Mouse (Mus musculus) kidney, adult 11 months (tissue): ENCODE measurements around the gene Maneal.

Experiments used
- DNase-seq: peaks from one replicate; pipeline ENCODE4 v3.0.0; 2022

Gene Maneal

DNA sequence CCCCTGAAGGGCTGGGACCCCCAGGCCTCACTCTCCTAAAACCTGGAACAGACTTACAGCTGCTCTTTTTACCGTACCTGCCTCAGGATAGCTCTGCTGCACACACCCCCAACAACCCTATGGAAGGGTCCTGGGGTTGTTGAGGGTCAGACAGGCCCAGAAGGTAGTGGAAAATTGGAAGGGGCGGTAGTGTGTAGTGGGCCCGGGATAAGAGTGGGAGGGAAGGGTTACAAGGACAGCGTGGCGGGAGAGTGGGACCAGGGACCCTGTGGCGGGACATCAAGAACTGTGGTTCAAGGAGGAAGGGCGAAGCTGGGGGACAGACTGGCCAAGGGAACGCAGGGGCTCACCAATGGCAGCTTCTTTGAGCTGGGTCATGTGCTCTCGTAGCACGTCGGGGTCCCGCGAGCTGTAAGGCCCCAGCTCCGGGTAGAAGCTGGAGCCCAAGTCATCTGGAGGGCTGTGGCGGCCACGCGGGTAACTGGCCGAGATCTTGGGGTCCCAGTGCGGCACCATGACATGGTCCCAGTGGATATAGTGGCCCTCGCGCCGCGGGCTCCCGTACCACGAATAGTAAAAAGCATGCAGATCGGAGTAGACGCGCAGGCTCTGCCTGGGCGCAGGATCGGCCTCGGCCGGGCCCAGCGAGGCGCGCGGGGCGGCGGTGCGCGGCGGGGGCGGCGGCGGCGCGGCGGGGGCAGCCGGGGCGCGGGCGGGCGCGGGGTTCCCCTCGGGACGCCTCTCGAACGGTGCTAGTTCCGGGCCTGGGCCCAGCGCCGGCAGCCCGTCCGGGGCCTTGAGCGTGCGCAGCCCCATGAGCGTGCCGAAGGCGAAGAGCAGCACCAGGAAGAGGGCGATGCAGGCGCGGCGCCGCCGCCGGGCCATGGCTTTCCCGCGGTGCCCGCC lies at the start of gene Maneal:
Gene Maneal, minus strand, starts transcription at position 889 of the 906 bp plus-strand sequence.
- no peak for DNase-seq

- no peak for DNase-seq
These were observed 44.2 kb upstream of the Maneal start for GRCm38 (mm10) chr4:124905971-124906822.

- DNase-seq: no peak
These were observed 43.4 kb upstream of the Maneal start for GRCm38 (mm10) chr4:124905417-124905816.

- DNase-seq: no peak
These were observed 37.9 kb upstream of the Maneal start for GRCm38 (mm10) chr4:124899906-124900305.

GRCm38 (mm10) chr4:124898428-124898827 lies 36.5 kb upstream of the Maneal start:
- DNase-seq: no peak

DNA sequence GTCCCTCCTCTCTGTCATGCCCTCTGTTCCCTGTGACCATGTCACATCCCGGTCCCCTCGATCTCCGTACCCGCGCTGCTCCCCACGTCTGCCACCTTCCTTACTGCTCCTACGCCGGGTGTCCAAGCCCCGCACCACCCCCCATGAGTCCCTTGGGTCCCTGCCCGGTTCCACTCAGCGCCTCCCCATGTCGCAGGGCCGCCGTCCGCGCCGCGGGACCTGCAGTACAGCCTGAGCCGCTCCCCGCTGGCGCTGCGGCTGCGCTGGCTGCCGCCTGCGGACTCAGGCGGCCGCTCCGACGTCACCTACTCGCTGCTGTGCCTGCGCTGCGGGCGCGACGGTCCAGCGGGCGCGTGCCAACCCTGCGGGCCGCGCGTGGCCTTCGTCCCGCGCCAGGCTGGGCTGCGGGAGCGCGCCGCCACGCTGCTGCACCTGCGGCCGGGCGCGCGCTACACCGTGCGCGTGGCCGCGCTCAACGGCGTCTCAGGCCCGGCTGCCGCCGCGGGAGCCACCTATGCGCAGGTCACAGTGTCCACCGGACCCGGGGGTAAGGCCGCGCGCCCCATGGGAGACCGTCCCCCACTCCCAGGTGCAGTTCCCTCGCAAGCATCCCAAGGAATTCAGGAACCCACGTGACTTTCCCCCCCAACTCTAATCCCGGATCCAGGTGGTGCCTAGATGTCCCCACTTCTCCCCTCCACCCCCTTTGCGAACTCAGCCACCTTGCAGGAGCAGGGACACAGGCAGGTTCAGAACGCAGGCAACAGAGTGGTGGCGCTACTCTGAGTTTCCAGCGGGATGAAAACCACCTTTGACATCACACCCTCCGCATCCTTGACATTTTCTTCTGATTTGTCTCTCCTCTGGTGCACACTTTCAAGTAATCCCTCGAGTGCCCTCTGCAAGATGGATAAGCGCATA lies 32.8 kb upstream of the Maneal start:
- DNase-seq: no peak

- no peak for DNase-seq
These were observed 31.8 kb upstream of the Maneal start for GRCm38 (mm10) chr4:124893769-124894168.

DNA sequence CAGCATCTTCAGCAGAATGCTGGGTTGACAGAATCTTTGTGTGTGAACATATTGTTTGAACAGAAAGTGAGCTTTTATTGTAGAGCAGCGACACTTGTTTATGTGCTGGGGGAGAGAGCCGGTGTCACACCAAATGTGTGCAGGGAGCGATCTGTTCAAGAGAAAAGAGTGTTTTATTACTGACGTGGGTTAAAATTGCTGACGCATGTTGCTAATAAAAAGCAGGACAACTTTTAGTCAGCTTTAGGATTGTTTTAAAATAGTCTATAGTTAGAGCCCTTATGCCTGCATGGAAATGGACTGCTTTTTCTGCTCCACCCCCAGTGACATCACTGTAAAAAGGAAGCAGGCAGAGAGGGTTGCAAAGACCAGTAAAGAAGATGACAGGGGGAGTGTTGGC lies 28.9 kb upstream of the Maneal start:
- no peak for DNase-seq

DNA sequence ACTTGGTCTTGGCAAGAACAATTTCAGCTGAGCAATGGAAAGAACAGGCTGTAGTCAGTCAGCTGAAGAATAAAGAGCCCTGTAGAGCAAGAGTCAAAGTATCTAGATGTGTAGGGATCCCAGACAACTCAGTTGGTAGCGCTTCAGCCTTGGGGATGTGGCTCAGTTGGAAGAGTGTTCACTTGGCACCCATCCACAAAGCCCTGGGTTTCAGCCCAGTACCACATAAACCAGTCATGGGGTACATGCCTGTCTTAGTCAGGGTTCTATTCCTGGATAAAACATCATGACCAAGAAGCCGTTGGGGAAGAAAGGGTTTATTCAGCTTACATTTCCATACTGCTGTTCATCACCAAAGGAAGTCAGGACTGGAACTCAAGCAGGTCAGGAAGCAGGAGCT lies 28.0 kb upstream of the Maneal start:
- DNase-seq: no peak

DNA sequence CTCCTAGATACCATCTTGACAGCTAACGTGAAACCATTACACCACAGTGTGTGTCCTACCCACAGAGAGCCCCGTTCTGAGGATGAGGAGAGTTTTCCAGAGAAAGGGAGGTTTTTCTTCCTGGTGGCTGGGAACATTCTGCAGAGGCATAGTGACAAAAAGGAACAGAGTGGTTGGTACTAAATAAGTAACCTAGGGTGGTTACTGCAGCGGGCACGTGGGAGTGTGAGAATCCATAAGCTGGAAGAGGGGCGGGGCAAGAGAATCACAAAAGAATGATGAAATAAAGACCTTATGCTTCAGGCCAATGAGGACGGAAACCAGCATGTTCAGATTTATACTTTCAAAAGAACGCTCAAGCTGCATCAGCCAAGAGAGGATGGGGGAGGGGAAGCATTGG lies 26.7 kb upstream of the Maneal start:
- DNase-seq: no peak

- DNase-seq: no peak
These were observed 20.3 kb upstream of the Maneal start for GRCm38 (mm10) chr4:124882151-124882729.

- DNase-seq: no peak
These were observed 19.5 kb upstream of the Maneal start for GRCm38 (mm10) chr4:124881341-124881908.

DNA sequence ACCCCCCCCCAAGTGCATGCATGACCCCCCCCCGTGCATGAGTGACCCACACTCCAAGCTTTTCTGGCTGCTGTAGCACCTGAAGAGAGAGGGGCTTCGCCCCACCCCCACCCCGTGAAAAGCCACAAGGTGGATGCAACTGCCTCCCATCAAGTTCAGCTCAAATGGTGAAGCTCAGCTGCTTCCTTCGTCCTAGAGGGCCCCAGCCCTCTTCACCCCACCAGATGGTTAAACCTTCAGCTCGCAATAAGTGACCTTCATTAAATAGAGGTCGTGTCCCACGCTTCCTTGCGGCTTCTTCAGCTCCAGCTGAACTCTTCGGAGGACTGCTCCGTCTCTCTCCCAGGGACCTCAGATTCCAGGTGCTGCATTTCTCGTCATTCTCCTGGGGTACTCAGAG lies 18.6 kb upstream of the Maneal start, which contains the start of gene Epha10:
Gene Epha10, plus strand, starts transcription at position 301 of the 400 bp plus-strand sequence.
- no peak for DNase-seq

DNA sequence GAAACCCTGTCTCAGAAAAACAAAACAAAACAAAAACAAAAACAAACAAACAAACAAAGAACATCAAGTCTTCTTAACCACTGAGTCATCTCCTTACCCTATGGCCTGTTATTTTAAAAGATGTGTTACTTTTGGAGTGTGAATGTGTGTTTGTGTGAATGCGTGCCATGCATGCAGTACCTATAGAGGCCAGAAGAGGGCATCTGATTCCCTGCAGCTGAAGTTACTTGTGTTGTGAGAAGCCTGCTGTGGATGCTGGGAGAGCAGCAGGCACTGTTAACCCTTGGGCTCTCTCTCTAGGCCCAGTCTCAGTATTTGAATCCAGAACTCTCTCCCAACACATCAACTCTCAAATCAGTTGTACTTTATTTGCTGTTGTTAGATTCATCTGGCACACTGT lies 10.7 kb upstream of the Maneal start:
- DNase-seq: no peak

GRCm38 (mm10) chr4:124860446-124860845 lies 1.5 kb downstream of the Maneal start:
- peak; percentile 31 for DNase-seq

DNA sequence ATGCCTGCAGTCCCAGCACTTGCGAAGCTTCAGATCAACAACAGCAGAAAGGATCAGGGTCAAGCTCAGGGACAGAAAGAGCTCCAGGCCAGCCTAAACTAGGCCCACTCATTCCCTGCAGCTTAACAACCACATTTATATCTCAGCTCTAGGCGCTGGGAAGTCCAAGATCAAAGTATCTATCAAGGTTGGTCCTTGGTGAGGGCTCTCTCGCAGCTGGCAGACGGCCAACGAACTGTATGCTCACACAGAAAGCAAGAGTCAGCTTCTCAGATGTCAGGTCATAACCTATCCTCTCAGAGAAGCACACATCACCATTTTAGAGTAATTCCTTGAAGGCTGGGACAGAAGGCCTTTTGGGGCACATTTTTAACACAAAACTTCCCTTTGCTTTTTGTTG lies 3.6 kb downstream of the Maneal start:
- DNase-seq: no peak

DNA sequence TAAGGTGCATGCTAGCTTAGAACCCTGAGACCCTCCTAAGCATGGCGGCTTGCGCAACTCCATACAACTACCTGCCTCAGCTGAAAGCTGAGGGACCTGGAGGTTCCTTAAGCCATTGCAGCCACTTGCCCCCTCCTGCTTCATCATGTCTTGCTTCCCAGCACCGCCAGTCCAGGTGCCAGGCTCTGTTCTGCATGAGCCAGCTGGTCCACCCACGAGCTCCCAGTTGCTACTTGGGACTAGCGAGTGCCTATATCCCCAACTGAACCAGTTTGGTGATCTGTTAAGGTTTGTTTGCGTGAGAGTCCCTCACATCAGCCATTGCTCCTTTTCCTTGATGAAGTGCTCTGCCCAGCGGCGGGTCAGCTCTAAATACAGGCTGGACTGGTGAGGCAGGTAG lies 5.7 kb downstream of the Maneal start:
- no peak for DNase-seq

DNA sequence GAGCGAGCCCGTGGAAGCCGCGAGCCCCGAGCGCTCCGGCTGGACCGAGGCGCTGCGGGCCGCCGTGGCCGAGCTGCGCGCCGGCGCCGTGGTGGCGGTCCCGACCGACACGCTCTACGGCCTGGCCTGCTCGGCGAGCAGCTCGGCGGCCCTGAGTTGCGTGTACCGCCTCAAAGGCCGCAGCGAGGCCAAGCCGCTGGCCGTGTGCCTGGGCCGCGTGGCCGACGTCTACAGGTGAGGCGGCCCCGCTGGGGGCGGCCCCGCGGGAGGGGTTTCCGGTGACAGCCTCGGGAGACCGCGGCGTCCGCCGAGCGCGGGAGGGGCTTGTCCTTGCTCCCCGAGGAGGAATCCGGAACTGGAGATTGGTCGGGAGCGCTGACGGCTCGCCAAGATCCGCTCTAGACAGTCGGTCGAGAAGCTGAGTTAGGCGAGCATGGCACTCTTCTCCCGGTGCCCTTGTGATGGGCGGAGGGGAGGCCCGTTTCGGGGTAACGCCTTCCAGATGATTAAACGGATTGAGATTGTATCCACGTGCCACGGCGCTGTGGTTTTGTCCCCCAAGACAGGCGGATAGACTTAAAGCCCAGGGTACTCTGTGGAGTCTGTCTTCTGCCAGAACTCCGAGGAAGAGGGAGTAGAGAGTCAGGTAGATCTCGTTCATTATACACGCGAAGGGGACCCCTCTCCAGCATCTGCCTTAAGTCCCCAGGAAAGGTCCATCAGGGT lies 10.9 kb downstream of the Maneal start, which contains the start of gene 1110065P20Rik:
Gene 1110065P20Rik, minus strand, starts transcription at position 264 of the 726 bp plus-strand sequence.
- peak; percentile 85 for DNase-seq

DNA sequence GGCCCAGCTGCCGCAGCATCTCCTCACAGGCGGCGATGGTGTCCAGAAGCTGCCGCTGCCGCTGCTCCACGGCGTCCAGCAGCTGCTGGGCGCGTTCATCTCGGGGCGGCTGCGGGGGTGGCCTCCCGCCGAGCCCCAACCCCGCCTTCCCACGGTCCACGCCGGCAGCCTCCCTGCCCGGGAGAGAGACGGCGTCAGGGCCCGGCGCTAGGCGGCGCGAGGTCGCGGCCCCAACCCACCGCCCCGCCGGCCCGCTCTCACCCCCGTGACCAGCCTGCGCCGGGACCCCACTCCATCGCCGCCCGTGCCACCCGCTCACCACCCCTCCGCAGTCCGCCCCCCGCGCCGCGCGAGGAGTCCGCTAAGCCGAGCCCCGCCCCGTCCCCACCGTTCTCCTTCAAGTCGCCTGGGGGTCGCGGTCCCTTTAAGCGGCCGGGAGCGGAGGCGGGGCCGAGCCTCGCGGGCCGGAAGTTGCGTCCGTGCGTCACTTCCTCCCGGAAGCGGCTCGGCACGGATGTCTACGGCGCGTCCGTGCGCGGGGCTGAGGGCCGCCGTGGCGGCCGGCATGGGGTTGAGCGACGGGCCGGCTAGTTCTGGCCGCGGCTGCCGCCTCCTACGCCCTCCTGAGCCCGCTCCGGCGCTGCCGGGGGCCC lies 11.6 kb downstream of the Maneal start, which contains the start of gene Yrdc:
Gene Yrdc, plus strand, starts transcription at position 419 of the 653 bp plus-strand sequence.
- peak; percentile 93 for DNase-seq

DNA sequence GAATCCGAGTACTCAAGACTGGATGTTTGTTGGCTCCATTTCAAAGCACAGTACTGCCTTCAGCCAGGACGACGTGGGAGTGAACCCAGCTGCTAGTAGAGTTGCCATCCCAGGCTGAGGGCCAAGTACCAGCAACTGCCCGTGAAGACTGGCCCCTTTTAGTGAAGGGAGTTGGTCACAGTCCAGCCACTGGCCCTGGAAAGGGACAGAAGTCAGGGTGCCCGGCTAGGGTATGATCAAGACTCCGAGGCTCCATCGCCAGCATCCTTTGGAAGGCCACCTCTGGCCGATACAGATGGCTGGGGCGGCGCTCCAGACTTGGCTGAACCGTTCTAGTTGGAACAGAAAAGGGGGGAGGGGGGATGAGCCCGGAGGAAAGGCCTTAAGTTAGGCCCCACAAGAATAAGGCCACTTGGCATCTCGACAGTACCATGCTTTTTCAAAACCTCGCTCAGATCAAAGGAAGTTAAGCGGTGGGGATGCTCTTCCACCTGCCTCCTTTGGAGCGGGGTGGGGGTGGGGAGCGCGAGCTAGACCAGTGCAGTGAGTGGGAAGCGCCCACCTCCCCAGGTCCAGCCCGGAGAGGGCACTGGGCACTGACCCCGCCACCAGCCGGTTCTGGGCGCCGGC lies 12.2 kb downstream of the Maneal start:
- DNase-seq: peak; percentile 82
